Mouse (Mus musculus): ENCODE measurements around the gene Hdac10. TPM values are rescaled to one million over a fixed set of nuclear protein-coding genes. Genes with fewer than 3 reads are reported as not detected.

Hdac10 gene
- polyA plus RNA-seq, 2 experiments: 18.7 to 38.1 TPM

DNA sequence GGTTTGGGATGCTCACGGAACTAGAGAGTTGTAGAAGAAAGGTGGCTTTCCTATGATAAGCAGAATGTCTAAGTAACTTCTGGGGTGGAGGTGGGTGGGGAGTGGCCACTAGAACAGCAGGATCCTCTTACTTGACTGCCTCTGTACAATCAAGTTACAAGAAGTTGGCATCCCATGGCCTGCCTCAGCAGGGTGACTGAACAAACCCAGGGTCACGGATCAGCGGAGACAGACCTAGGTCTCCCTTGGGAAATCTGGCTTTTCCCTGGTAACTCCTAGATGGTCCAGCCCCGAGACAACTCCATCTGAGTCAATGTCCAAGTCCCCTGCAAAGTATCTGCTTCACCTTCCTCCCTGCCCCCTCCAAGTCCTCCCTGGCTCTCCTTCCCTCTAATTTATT, 19.4 kb upstream of the Hdac10 start:
- H3K9ac ChIP-seq (ENCODE audit: low read depth, low read length, severe bottlenecking): no peak overlapping the region
- H3K4me1 ChIP-seq (ENCODE audit: control insufficient read depth, insufficient read depth, low read length): peaks cover 24% of the 10 kb centered on the region
- DNase-seq (ENCODE audit: low spot score) (no peak), ATAC-seq (ENCODE audit: low FRiP score, low read depth) (no peak)
- H3K27me3 ChIP-seq (ENCODE audit: control insufficient read depth, insufficient read depth, low read length): peaks cover 26% of the 10 kb centered on the region
- H3K4me2 ChIP-seq (replicated peaks; ENCODE audit: low read depth, low read length, severe bottlenecking): peak overlapping the region; percentile 98; the same call in 1 of the 2 replicates
- H3K9me3 ChIP-seq (ENCODE audit: control insufficient read depth, low read length): no peaks in the 10 kb centered on the region
- no peak for TF ChIP-seq POLR2A (IDR thresholded peaks at IDR 0.05; ENCODE audit: borderline replicate concordance, extremely low read depth, insufficient read depth, insufficient read length)
- no peak overlapping the region for H3K27ac ChIP-seq (replicated peaks; ENCODE audit: low read depth, low read length)
- H3K36me3 ChIP-seq (ENCODE audit: control insufficient read depth, insufficient read depth, low read length): no peaks in the 10 kb centered on the region
- 65% methylated on average over 4 of the region's 4 CpGs for WGBS
- no peak overlapping the region for H3K4me3 ChIP-seq (replicated peaks; ENCODE audit: low read length)

DNA sequence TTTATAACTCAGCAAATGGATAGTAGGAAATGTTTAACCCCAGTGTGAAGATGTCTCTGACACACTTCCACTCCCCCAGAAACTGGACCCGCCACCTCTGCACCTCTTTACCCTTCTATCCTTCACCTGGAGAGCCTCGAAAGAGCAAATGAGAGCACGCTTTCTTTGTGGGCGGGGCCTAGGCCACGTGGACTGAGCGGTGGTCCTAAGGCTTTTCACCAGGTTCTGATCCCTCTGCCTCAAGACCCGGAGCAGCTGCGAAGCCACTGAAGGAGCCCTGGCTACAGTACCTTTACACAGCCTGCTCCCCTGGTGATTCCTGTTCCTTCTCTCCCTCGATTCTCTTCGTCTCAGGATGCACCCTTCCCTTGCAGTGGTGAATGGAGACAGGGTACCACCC, 19.0 kb upstream of the Hdac10 start:
- Histone ChIP-seq H3K9me3 (ENCODE audit: control insufficient read depth, low read length) (no peaks in the 10 kb centered on the region), H3K9ac (ENCODE audit: low read depth, low read length, severe bottlenecking) (no peak overlapping the region), H3K4me3 (replicated peaks; ENCODE audit: low read length) (no peak overlapping the region), H3K4me2 (replicated peaks; ENCODE audit: low read depth, low read length, severe bottlenecking) (peak overlapping the region; percentile 57; the same call in 1 of the 2 replicates), H3K27ac (replicated peaks; ENCODE audit: low read depth, low read length) (no peak overlapping the region), H3K36me3 (ENCODE audit: control insufficient read depth, insufficient read depth, low read length) (no peaks in the 10 kb centered on the region), H3K27me3 (ENCODE audit: control insufficient read depth, insufficient read depth, low read length) (peaks cover 26% of the 10 kb centered on the region), H3K4me1 (ENCODE audit: control insufficient read depth, insufficient read depth, low read length) (peaks cover 24% of the 10 kb centered on the region)
- WGBS: 22% methylated on average over 10 of the region's 10 CpGs
- DNase-seq (ENCODE audit: low spot score) (no peak), ATAC-seq (ENCODE audit: low FRiP score, low read depth) (no peak)
- TF ChIP-seq POLR2A (IDR thresholded peaks at IDR 0.05; ENCODE audit: borderline replicate concordance, extremely low read depth, insufficient read depth, insufficient read length): no peak

DNA sequence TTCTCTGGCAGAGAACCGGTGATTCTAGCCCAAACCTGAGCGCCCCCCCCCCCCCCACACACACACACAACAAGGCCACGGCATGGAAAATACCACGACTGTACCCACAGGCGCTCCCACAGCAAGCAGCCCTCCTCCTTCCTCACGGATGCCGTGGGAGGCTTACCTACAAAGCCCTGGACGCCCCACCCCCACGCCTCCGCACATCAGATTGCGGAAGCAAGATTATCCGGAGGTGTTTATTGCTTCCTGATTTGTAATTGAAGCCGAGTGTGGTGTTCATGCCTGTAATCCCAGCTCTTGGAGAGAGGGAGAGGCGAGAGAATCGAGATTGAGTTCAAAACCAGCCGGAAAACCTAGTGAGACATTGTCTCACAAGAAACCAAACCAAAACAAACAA, 18.5 kb upstream of the Hdac10 start:
- H3K27me3 ChIP-seq (ENCODE audit: control insufficient read depth, insufficient read depth, low read length): peaks cover 26% of the 10 kb centered on the region
- H3K36me3 ChIP-seq (ENCODE audit: control insufficient read depth, insufficient read depth, low read length): no peaks in the 10 kb centered on the region
- no peak for TF ChIP-seq POLR2A (IDR thresholded peaks at IDR 0.05; ENCODE audit: borderline replicate concordance, extremely low read depth, insufficient read depth, insufficient read length)
- WGBS: under 1% methylated on average over 15 of the region's 16 CpGs
- H3K4me3 ChIP-seq (replicated peaks; ENCODE audit: low read length): peak overlapping the region; percentile 30
- ATAC-seq (ENCODE audit: low FRiP score, low read depth) (no peak), DNase-seq (ENCODE audit: low spot score) (no peak)
- no peak overlapping the region for H3K27ac ChIP-seq (replicated peaks; ENCODE audit: low read depth, low read length)
- peak overlapping the region; percentile 57 for H3K4me2 ChIP-seq (replicated peaks; ENCODE audit: low read depth, low read length, severe bottlenecking)
- peaks cover 24% of the 10 kb centered on the region for H3K4me1 ChIP-seq (ENCODE audit: control insufficient read depth, insufficient read depth, low read length)
- H3K9me3 ChIP-seq (ENCODE audit: control insufficient read depth, low read length): no peaks in the 10 kb centered on the region
- H3K9ac ChIP-seq (ENCODE audit: low read depth, low read length, severe bottlenecking): 0 out of 2 replicates have a peak overlapping the region, but pooled peaks have one; percentile 22

DNA sequence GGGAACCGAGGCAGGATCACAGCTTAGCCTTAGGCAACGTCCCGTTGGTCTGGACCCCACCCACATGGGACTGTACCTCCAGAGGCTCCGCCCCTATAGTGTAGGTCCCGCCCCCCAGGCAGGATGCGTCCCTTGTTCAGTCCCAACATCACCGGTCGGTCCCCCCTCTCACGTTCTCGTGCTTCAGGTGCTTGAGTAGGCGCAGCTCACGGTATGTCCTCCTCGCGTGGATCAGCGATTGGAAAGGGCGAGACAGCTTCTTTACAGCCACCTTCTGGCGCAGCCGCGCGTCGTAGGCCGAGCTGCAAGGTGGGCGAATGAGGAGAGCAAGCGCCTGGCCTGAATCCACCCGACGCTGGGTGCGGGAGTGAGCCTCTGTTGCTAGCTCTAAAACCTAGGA, 18.0 kb upstream of the Hdac10 start:
- Histone ChIP-seq H3K4me1 (ENCODE audit: control insufficient read depth, insufficient read depth, low read length) (peaks cover 24% of the 10 kb centered on the region), H3K9me3 (ENCODE audit: control insufficient read depth, low read length) (no peaks in the 10 kb centered on the region), H3K4me3 (replicated peaks; ENCODE audit: low read length) (peak overlapping the region; percentile 30), H3K4me2 (replicated peaks; ENCODE audit: low read depth, low read length, severe bottlenecking) (peak overlapping the region; percentile 57), H3K27me3 (ENCODE audit: control insufficient read depth, insufficient read depth, low read length) (peaks cover 28% of the 10 kb centered on the region), H3K27ac (replicated peaks; ENCODE audit: low read depth, low read length) (no peak overlapping the region), H3K9ac (ENCODE audit: low read depth, low read length, severe bottlenecking) (peak overlapping the region; percentile 22; the same call in 1 of the 2 replicates), H3K36me3 (ENCODE audit: control insufficient read depth, insufficient read depth, low read length) (no peaks in the 10 kb centered on the region)
- ATAC-seq (ENCODE audit: low FRiP score, low read depth) (no peak), DNase-seq (ENCODE audit: low spot score) (no peak)
- WGBS: 0% methylated on average over 26 of the region's 27 CpGs
- no peak for TF ChIP-seq POLR2A (IDR thresholded peaks at IDR 0.05; ENCODE audit: borderline replicate concordance, extremely low read depth, insufficient read depth, insufficient read length)

DNA sequence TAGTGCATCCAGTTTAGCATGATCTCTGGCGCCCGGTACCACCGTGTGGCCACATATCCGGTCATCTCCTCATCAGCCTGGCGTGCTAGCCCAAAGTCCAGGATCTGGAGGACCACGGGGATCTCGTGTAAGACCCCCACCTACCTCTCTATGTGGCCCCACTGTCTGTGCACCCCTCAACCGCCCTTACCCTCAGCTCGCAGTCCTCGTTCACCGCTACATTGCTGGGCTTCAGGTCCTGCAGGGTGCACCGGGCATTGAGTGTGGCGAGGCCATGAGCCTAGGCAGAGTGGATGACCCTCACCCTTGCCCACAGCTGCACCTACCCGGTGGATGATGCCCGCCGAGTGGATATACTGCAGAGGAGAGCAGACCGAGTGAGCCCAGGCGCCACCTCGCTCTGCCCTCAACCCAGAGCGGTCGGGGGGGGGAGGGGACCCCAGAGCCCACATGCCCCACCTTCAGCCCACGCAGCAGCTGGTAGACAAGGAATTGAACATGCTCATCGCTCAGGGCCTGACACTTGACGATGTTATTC, 17.4 kb upstream of the Hdac10 start:
- peaks cover 26% of the 10 kb centered on the region for H3K4me1 ChIP-seq (ENCODE audit: control insufficient read depth, insufficient read depth, low read length)
- no peak overlapping the region; the same call in 1 of the 2 replicates for H3K4me3 ChIP-seq (replicated peaks; ENCODE audit: low read length)
- H3K4me2 ChIP-seq (replicated peaks; ENCODE audit: low read depth, low read length, severe bottlenecking): peak overlapping the region; percentile 57; the same call in 1 of the 2 replicates
- no peaks in the 10 kb centered on the region for H3K9me3 ChIP-seq (ENCODE audit: control insufficient read depth, low read length)
- no peak overlapping the region for H3K27ac ChIP-seq (replicated peaks; ENCODE audit: low read depth, low read length)
- H3K27me3 ChIP-seq (ENCODE audit: control insufficient read depth, insufficient read depth, low read length): peaks cover 34% of the 10 kb centered on the region
- DNase-seq (ENCODE audit: low spot score): no peak
- H3K36me3 ChIP-seq (ENCODE audit: control insufficient read depth, insufficient read depth, low read length): no peaks in the 10 kb centered on the region
- ATAC-seq (ENCODE audit: low FRiP score, low read depth): no peak
- TF ChIP-seq POLR2A (IDR thresholded peaks at IDR 0.05; ENCODE audit: borderline replicate concordance, extremely low read depth, insufficient read depth, insufficient read length): no peak
- H3K9ac ChIP-seq (ENCODE audit: low read depth, low read length, severe bottlenecking): no peak overlapping the region
- 74% methylated on average over 24 of the region's 24 CpGs for WGBS
